In genomic region chr5:33716467-33716866, GRCm38 (mm10) we compare ENCODE assay signal across 14 mouse cellular contexts. TPM values are rescaled to one million over a fixed set of nuclear protein-coding genes. Genes with fewer than 3 reads are reported as not detected.
DNase-seq lines count a peak whose midpoint lies in the region; ATAC-seq and TF ChIP-seq lines count a peak whose summit lies in the region.
"Had no signal": no experiment of that assay in that cellular context is flagged by ENCODE, and none has a peak within 500 bp of the region (broad histone marks: within the 10 kb centered on the region; RNA-seq: fewer than 3 reads in every experiment).

No protein-coding gene starts in this region.

- TF ChIP-seq CTCF in heart, adult 2 months (IDR thresholded peaks at IDR 0.05), result no peak

- no peak overlapping the region for H3K9ac ChIP-seq in kidney, embryonic 14.5 days (ENCODE audit: low read depth, low read length)
- H3K9ac ChIP-seq in stomach, embryonic 16.5 days (ENCODE audit: low read length), result peak overlapping the region; percentile 25; the same call in 1 of the 2 replicates
- no peak overlapping the region for H3K9ac ChIP-seq in heart, adult 2 months (ENCODE audit: low read depth, low read length)
- H3K9ac ChIP-seq: heart, embryonic 15.5 days; liver, embryonic 13.5 days had no signal

- no peak for TF ChIP-seq EP300 in heart, adult 2 months (IDR thresholded peaks at IDR 0.05; ENCODE audit: insufficient read depth, low read depth, low read length)

- H3K27me3 ChIP-seq in kidney, embryonic 14.5 days (ENCODE audit: control insufficient read depth, insufficient read depth, low read length), result no peaks in the 10 kb centered on the region
- no peaks in the 10 kb centered on the region for H3K27me3 ChIP-seq in stomach, embryonic 16.5 days (ENCODE audit: control insufficient read depth, insufficient read depth, low read length)
- H3K27me3 ChIP-seq in heart, adult 2 months (ENCODE audit: control insufficient read depth, insufficient read depth, low read length), result no peaks in the 10 kb centered on the region

- H3K4me3 ChIP-seq in kidney, embryonic 14.5 days (ENCODE audit: low read length), result no peak overlapping the region
- H3K4me3 ChIP-seq in stomach, embryonic 16.5 days (replicated peaks; ENCODE audit: low read length), result no peak overlapping the region
- no peak overlapping the region for H3K4me3 ChIP-seq in heart, adult 2 months
- H3K4me3 ChIP-seq: erythroblast, embryonic 14.5 days; heart, embryonic 15.5 days; liver, embryonic 13.5 days had no signal

- no peak for TF ChIP-seq POLR2A in heart, adult 2 months (IDR thresholded peaks at IDR 0.05; ENCODE audit: insufficient read depth, low read depth, low read length)

- ATAC-seq in kidney, embryonic 14.5 days (ENCODE audit: low FRiP score, low TSS enrichment), result peak; percentile 58; the same call in 1 of the 2 replicates
- ATAC-seq in hematopoietic stem cell, adult 5-6 weeks (replicated peaks in 1 of 2; ENCODE audit: insufficient read depth in 1 of 2, low FRiP score in 2 of 2, low TSS enrichment in 1 of 2, low read depth in 1 of 2, poor library complexity in 2 of 2, severe bottlenecking in 2 of 2), result peak; percentile 68 to 71; a peak in 3 of 4 replicates
- ATAC-seq in stomach, embryonic 16.5 days (ENCODE audit: insufficient read depth, low FRiP score), result peak; percentile 69

- no peaks in the 10 kb centered on the region for H3K79me2 ChIP-seq in heart, adult 2 months (replicated peaks; ENCODE audit: control insufficient read depth, insufficient read depth, low read length)

- 76% methylated on average over 6 of the region's 6 CpGs for WGBS in kidney, embryonic 14.5 days
- 66% methylated on average over 6 of the region's 6 CpGs for WGBS in stomach, embryonic 16.5 days
- 91% methylated on average over 6 of the region's 6 CpGs for WGBS in heart, adult 2 months

- no peak overlapping the region for H3K4me2 ChIP-seq in kidney, embryonic 14.5 days (replicated peaks; ENCODE audit: low read depth, low read length)
- H3K4me2 ChIP-seq in stomach, embryonic 16.5 days (ENCODE audit: low read depth, low read length), result no peak overlapping the region
- H3K4me2 ChIP-seq: heart, embryonic 15.5 days; liver, embryonic 13.5 days had no signal

- peaks cover 6% of the 10 kb centered on the region for H3K4me1 ChIP-seq in kidney, embryonic 14.5 days (ENCODE audit: control insufficient read depth, insufficient read depth, low read length)
- peaks cover 11% of the 10 kb centered on the region for H3K4me1 ChIP-seq in stomach, embryonic 16.5 days (ENCODE audit: control insufficient read depth, insufficient read depth, low read length)
- H3K4me1 ChIP-seq in heart, adult 2 months (ENCODE audit: control insufficient read depth, insufficient read depth, low read length), result peaks cover 1% of the 10 kb centered on the region; the same call in 1 of the 2 replicates

- no peaks in the 10 kb centered on the region for H3K36me3 ChIP-seq in kidney, embryonic 14.5 days (ENCODE audit: control insufficient read depth, insufficient read depth, low read length)
- no peaks in the 10 kb centered on the region for H3K36me3 ChIP-seq in stomach, embryonic 16.5 days (ENCODE audit: control insufficient read depth, insufficient read depth, low read length)
- H3K36me3 ChIP-seq in heart, adult 2 months (ENCODE audit: control insufficient read depth, insufficient read depth, low read length), result no peaks in the 10 kb centered on the region
- H3K36me3 ChIP-seq: heart, embryonic 15.5 days; liver, embryonic 13.5 days had no signal

- H3K9me3 ChIP-seq in kidney, embryonic 14.5 days (ENCODE audit: control insufficient read depth, low read length), result no peaks in the 10 kb centered on the region
- H3K9me3 ChIP-seq in stomach, embryonic 16.5 days (replicated peaks; ENCODE audit: control insufficient read depth, low read length), result no peaks in the 10 kb centered on the region
- H3K9me3 ChIP-seq: heart, embryonic 15.5 days; liver, embryonic 13.5 days had no signal

- no peak overlapping the region for H3K27ac ChIP-seq in kidney, embryonic 14.5 days (ENCODE audit: low read depth, low read length)
- H3K27ac ChIP-seq in stomach, embryonic 16.5 days (ENCODE audit: low read length), result peak overlapping the region; percentile 85
- H3K27ac ChIP-seq in heart, adult 2 months, result no peak overlapping the region
- H3K27ac ChIP-seq: heart, embryonic 15.5 days; liver, embryonic 13.5 days had no signal

- intact Hi-C loops in heart, adult 2 months (cut with DNase I), result no loop called here

- DNase-seq in kidney, postnatal 14 days, result no peak
- DNase-seq in thymus, postnatal 14 days, result peak; percentile 17
- DNase-seq in thymus, adult 18-20 months, result no peak
- no peak for DNase-seq in heart, adult 2 months
- DNase-seq in cerebellum, postnatal 36 days, result no peak
- DNase-seq: cerebellum, adult 8-10 months; kidney, adult 2 months; liver, embryonic 13.5 days had no signal

RNA-seq across cellular contexts. Expression of gene Fgfr3, which starts 5.0 kb away (rescaled TPM):
- 9.6 and 13.8 TPM in 2 replicates for polyA plus RNA-seq in kidney, embryonic 14.5 days (2014; fragmentation: Nextera tagmentation; extraction: Ambion mirVana)
- total RNA-seq in hematopoietic stem cell, adult 5-6 weeks (2017), result 2.2 and 3.0 TPM in 2 replicates
- polyA plus RNA-seq in stomach, embryonic 16.5 days (2015; fragmentation: Nextera tagmentation; extraction: Ambion mirVana), result 31.0 and 40.1 TPM in 2 replicates
- total RNA-seq in heart, adult 2 months (2021), result 10 to 100 TPM in 1 of 2 experiments, 1 to 10 TPM in 1; 8.6 to 10.1 TPM
- 15.1 and 15.4 TPM in 2 replicates for polyA plus RNA-seq in heart, adult 2 months (2012; rRNA removed)
- total RNA-seq: neutrophil, adult 5-6 weeks had no signal
- polyA plus RNA-seq: erythroblast, embryonic 14.5 days had no signal

RNA-seq across cellular contexts. Expression of gene Tmem129, which starts 58.3 kb away (rescaled TPM):
- polyA plus RNA-seq in kidney, embryonic 14.5 days (2014; fragmentation: Nextera tagmentation; extraction: Ambion mirVana), result 32.3 and 37.7 TPM in 2 replicates
- total RNA-seq in hematopoietic stem cell, adult 5-6 weeks (2017), result 18.3 and 23.0 TPM in 2 replicates
- polyA plus RNA-seq in stomach, embryonic 16.5 days (2015; fragmentation: Nextera tagmentation; extraction: Ambion mirVana), result 34.0 and 40.6 TPM in 2 replicates
- 10 to 100 TPM; 19.3 to 21.8 TPM for total RNA-seq in heart, adult 2 months (2021)
- polyA plus RNA-seq in heart, adult 2 months (2012; rRNA removed), result 40.1 and 49.0 TPM in 2 replicates

RNA-seq across cellular contexts. Expression of gene Tacc3, which starts 58.5 kb away (rescaled TPM):
- 175 and 205 TPM in 2 replicates for polyA plus RNA-seq in kidney, embryonic 14.5 days (2014; fragmentation: Nextera tagmentation; extraction: Ambion mirVana)
- 103 and 133 TPM in 2 replicates for total RNA-seq in hematopoietic stem cell, adult 5-6 weeks (2017)
- 137 and 145 TPM in 2 replicates for polyA plus RNA-seq in stomach, embryonic 16.5 days (2015; fragmentation: Nextera tagmentation; extraction: Ambion mirVana)
- total RNA-seq in heart, adult 2 months (2021), result 1 to 10 TPM; 1.4 to 3.1 TPM
- 1.8 and 2.6 TPM in 2 replicates for polyA plus RNA-seq in heart, adult 2 months (2012; rRNA removed)

Comparison
In these comparisons a context has a peak if more than half of its experiments do, and no peak if none do; other contexts are left out.
1. RNA of gene Tacc3, which starts 58.5 kb away (polyA plus RNA-seq): 175 to 205 TPM in kidney, embryonic 14.5 days and 137 to 145 TPM in stomach, embryonic 16.5 days; 1.8 to 2.6 TPM in heart, adult 2 months; every median in the first group is over 10 times any median in the second.
2. Peak in every context shown above with its lines, with median percentiles within 50 percentile points of each other: ATAC-seq.